Mouse (Mus musculus) stomach, postnatal 0 days (tissue): ENCODE data around the gene Gm21860. TPM values are rescaled to one million over a fixed set of nuclear protein-coding genes. Genes with fewer than 3 reads are reported as not detected.
A peak's percentile ranks its signal among the peaks of the same experiment; 100 is the strongest.
"Not testable (repeated sequence)": the region's sequence is repeated elsewhere in the genome, so short reads cannot be mapped to it uniquely, and the experiment has no call there.

Source experiments
- ATAC-seq: fragments of 200-750 bp; cut with Nextera tagmentation; 2 replicates; pipeline ENCODE4 v1.8.0; 2017; ENCODE audit not compliant: low FRiP score, low TSS enrichment
- DNase-seq: peaks from one replicate; pipeline ENCODE4 v3.0.0-alpha.2; 2016; ENCODE audit warnings: low spot score
- H3K27ac ChIP-seq: fragments of 300-500 bp; sonication (generic); replicated peaks from 2 replicates; pipeline ENCODE4 v1.5.1; 2014; ENCODE audit warnings: mild to moderate bottlenecking, control low read depth
- H3K27me3 ChIP-seq: fragments of 300-500 bp; sonication (generic); 2 replicates; pipeline ENCODE4 v1.6.1; 2014; ENCODE audit warnings: low read length; ENCODE audit not compliant: control insufficient read depth, insufficient read depth
- H3K36me3 ChIP-seq: fragments of 300-500 bp; sonication (generic); 2 replicates; pipeline ENCODE4 v1.6.1; 2014; ENCODE audit warnings: low read length, mixed read lengths; ENCODE audit not compliant: control insufficient read depth, insufficient read depth
- H3K4me1 ChIP-seq: fragments of 300-500 bp; sonication (generic); replicated peaks from 2 replicates; pipeline ENCODE4 v1.6.1; 2014; ENCODE audit warnings: antibody characterized with exemption; ENCODE audit not compliant: control insufficient read depth, insufficient read depth
- H3K4me2 ChIP-seq: fragments of 300-500 bp; sonication (generic); replicated peaks from 2 replicates; pipeline ENCODE4 v1.6.1; 2014; ENCODE audit warnings: low read depth, mild to moderate bottlenecking, control low read depth, moderate library complexity
- H3K4me3 ChIP-seq: fragments of 300-500 bp; sonication (generic); 2 replicates; pipeline ENCODE4 v1.5.1; 2014; ENCODE audit warnings: low read depth, low read length, control low read depth
- H3K9ac ChIP-seq: fragments of 300-500 bp; sonication (generic); 2 replicates; pipeline ENCODE4 v1.6.1; 2014; ENCODE audit warnings: mild to moderate bottlenecking, low read length, control low read depth, mixed read lengths
- H3K9me3 ChIP-seq: fragments of 300-500 bp; sonication (generic); 2 replicates; pipeline ENCODE4 v1.6.1; 2016; ENCODE audit warnings: low read length; ENCODE audit not compliant: control insufficient read depth
- WGBS: fragments of 180-500 bp; shearing (Covaris S2); extraction: QIAGEN DNeasy Blood & Tissue Kit; methylation state at CpG from one replicate; pipeline ENCODE4 v1.1.7; 2014; 5-methylcytosine and 5-hydroxymethylcytosine counted together
- polyA plus RNA-seq: library from polyadenylated mRNA; unstranded; fragments of >200 nt; fragmentation: Nextera tagmentation; extraction: Ambion mirVana; gene quantifications from 2 replicates; pipeline ENCODE4 v1.2.1, GENCODE M21; 2015

Gene Gm21860
- polyA plus RNA-seq, 1 experiment from 2014 or later, result not detected

- peaks cover 19% of the 10 kb centered on the region for H3K36me3 ChIP-seq
- peaks cover 18% of the 10 kb centered on the region for H3K9me3 ChIP-seq
- not testable (repeated sequence) for DNase-seq, H3K4me3 ChIP-seq, ATAC-seq, H3K27ac ChIP-seq, H3K4me2 ChIP-seq, H3K9ac ChIP-seq, H3K27me3 ChIP-seq, H3K4me1 ChIP-seq
- 68% methylated on average over 1 of the region's 5 CpGs for WGBS
Measured at GRCm38 (mm10) chrY:90735181-90735895, 19.3 kb downstream of the Gm21860 start.

DNA sequence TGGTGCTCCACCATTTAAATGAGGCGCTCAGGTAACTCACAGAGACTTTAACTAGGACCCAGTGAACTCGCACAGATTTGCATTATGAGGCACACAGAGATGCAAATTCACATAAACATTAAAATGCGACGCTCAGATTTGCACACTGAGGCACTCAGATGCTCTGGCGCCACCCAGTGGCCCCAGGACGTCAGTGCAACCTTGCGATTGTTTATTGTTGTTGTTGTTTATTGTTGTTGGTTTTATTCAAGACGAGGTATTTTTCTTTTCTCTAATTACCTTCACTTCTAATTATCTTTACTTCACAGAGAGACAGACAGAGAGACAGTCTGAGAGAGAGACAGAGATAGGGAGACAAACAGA lies 20.3 kb downstream of the Gm21860 start:
- H3K9ac ChIP-seq, H3K4me1 ChIP-seq, ATAC-seq, H3K27ac ChIP-seq, H3K4me3 ChIP-seq, H3K27me3 ChIP-seq, H3K4me2 ChIP-seq: not testable (repeated sequence)
- DNase-seq, result peak; percentile 15
- Histone ChIP-seq H3K36me3 (peaks cover 14% of the 10 kb centered on the region), H3K9me3 (peaks cover 11% of the 10 kb centered on the region)
- 61% methylated on average over 6 of the region's 8 CpGs for WGBS

- H3K9me3 ChIP-seq, H3K4me2 ChIP-seq, DNase-seq, H3K36me3 ChIP-seq, H3K4me1 ChIP-seq, ATAC-seq, H3K4me3 ChIP-seq, H3K27me3 ChIP-seq, H3K27ac ChIP-seq, H3K9ac ChIP-seq: not testable (repeated sequence)
- WGBS, result 88% methylated on average over 6 of the region's 9 CpGs
Measured at GRCm38 (mm10) chrY:90733656-90734333, 20.8 kb downstream of the Gm21860 start.

GRCm38 (mm10) chrY:90732101-90732542 lies 22.5 kb downstream of the Gm21860 start:
- not testable (repeated sequence) for H3K27me3 ChIP-seq, H3K27ac ChIP-seq, H3K4me3 ChIP-seq, H3K4me1 ChIP-seq, H3K9ac ChIP-seq, H3K9me3 ChIP-seq, H3K4me2 ChIP-seq, H3K36me3 ChIP-seq
- 52% methylated on average over 10 of the region's 10 CpGs for WGBS
- ATAC-seq, result 0 out of 2 replicates have a peak, but pooled peaks have one; percentile 40
- peak; percentile 63 for DNase-seq

DNA sequence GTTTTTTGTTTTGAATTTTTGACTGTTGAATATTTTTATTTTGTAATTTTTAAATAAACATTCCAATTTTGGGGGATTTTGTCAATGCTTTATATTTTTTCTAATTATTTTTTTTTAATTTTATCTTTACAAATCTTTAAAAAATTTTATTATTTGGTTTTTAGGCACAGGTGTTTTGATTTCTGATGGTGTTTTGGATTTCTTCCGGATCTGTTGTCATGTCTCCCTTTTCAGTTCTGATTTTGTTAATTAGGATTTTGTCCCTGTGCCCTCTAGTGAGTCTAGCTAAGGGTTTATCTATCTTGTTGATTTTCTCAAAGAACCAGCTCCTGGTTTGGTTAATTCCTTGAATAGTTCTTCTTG lies 23.0 kb downstream of the Gm21860 start:
- ATAC-seq, H3K27me3 ChIP-seq, H3K4me2 ChIP-seq, H3K4me1 ChIP-seq, H3K4me3 ChIP-seq, H3K36me3 ChIP-seq, H3K9me3 ChIP-seq, H3K9ac ChIP-seq, H3K27ac ChIP-seq, DNase-seq: not testable (repeated sequence)
- WGBS, result 61% methylated on average over 1 of the region's 1 CpGs

- H3K27me3 ChIP-seq, H3K9ac ChIP-seq, H3K4me2 ChIP-seq, H3K4me3 ChIP-seq, H3K9me3 ChIP-seq, H3K27ac ChIP-seq, H3K36me3 ChIP-seq, H3K4me1 ChIP-seq: not testable (repeated sequence)
- 80% methylated on average over 11 of the region's 20 CpGs for WGBS
- DNase-seq, result peak; percentile 60
- ATAC-seq, result peak; percentile 80; the same call in 1 of the 2 replicates
Measured at GRCm38 (mm10) chrY:90730908-90731592, 23.6 kb downstream of the Gm21860 start.

DNA sequence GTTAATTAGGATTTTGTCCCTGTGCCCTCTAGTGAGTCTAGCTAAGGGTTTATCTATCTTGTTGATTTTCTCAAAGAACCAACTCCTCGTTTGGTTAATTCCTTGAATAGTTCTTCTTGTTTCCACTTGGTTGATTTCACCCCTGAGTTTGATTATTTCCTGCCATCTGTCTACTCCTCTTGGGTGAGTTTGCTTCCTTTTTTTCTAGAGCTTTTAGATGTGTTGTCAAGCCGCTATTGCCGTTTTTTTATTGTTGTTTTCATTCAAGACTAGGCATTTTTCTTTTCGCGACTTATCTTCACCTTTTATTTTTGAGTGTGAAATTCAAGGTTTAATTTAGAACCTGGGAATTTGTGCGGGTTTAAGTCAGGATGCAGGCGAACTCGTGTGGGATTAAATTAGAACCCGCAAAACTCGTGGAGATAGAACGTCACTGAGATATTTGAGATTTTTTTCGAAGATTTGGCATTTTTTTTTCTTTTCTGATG lies 24.8 kb downstream of the Gm21860 start:
- not testable (repeated sequence) for H3K27ac ChIP-seq, H3K4me3 ChIP-seq, H3K4me2 ChIP-seq, H3K9ac ChIP-seq, H3K9me3 ChIP-seq, DNase-seq, ATAC-seq, H3K36me3 ChIP-seq, H3K27me3 ChIP-seq, H3K4me1 ChIP-seq
- WGBS, result 73% methylated on average over 6 of the region's 12 CpGs

- not testable (repeated sequence) for H3K4me1 ChIP-seq, H3K27me3 ChIP-seq, DNase-seq, H3K9ac ChIP-seq, H3K36me3 ChIP-seq, H3K27ac ChIP-seq, H3K4me3 ChIP-seq, H3K4me2 ChIP-seq, H3K9me3 ChIP-seq
- peak; percentile 67; the same call in 1 of the 2 replicates for ATAC-seq
- 47% methylated on average over 10 of the region's 17 CpGs for WGBS
Measured at GRCm38 (mm10) chrY:90728905-90729256, 25.7 kb downstream of the Gm21860 start.
